Mouse (Mus musculus) forebrain, embryonic 11.5 days (tissue): ENCODE measurements around the gene Chrnb4. TPM values are rescaled to one million over a fixed set of nuclear protein-coding genes. Genes with fewer than 3 reads are reported as not detected.

Experiments used
- polyA plus RNA-seq: library from polyadenylated mRNA; unstranded; fragments of >200 nt; fragmentation: Nextera tagmentation; extraction: Ambion mirVana; gene quantifications from 2 replicates; pipeline ENCODE4 v1.2.1, GENCODE M21; 2014

Gene Chrnb4
- polyA plus RNA-seq, 1 experiment from 2014 or later = 2.5 TPM

Other genes with a start within 250 kb of the Chrnb4 start
- gene Ireb2, start 185.0 kb downstream of the Chrnb4 start, polyA plus RNA-seq = 60.1 and 72.5 TPM in 2 replicates
- 4.2 and 4.6 TPM in 2 replicates for gene Hykk, start 131.5 kb downstream of the Chrnb4 start, polyA plus RNA-seq
- 300 and 313 TPM in 2 replicates for gene Psma4, start 98.0 kb downstream of the Chrnb4 start, polyA plus RNA-seq
- 0.86 and 1.6 TPM in 2 replicates for gene AY074887, start 97.8 kb downstream of the Chrnb4 start, polyA plus RNA-seq
- gene Chrna5, start 67.9 kb downstream of the Chrnb4 start, polyA plus RNA-seq = 0.43 and 0.96 TPM in 2 replicates
- gene Chrna3, start 22.2 kb downstream of the Chrnb4 start, polyA plus RNA-seq = 9.6 and 9.8 TPM in 2 replicates
- gene Ube2q2, start 100.1 kb upstream of the Chrnb4 start, polyA plus RNA-seq = 46.1 and 49.4 TPM in 2 replicates
- 87.5 and 87.8 TPM in 2 replicates for gene Fbxo22, start 160.1 kb upstream of the Chrnb4 start, polyA plus RNA-seq